Mouse (Mus musculus) urinary bladder, postnatal 4 days (tissue): ENCODE measurements at regions not wholly inside any gene's neighbourhood (a gene's known extent, or its start where the extent isn't known, plus 50 kb on each side); places are given as distances from the start of the nearest gene placed in this dataset.

Experiments used
- DNase-seq, 2 experiments: peaks; one replicate each; pipeline ENCODE4 v3.0.0; 2021 to 2022; ENCODE audit warnings: low spot score in 2 of 2

- DNase-seq: no peak
Observed at GRCm38 (mm10) chr8:44765194-44765593, 170.1 kb upstream of the Fat1 start.

- no peak for DNase-seq
Observed at GRCm38 (mm10) chr8:44765677-44766076, 169.6 kb upstream of the Fat1 start.

- no peak for DNase-seq
Observed at GRCm38 (mm10) chr8:44766111-44766873, 169.0 kb upstream of the Fat1 start.

GRCm38 (mm10) chr8:44767271-44767670 lies 168.0 kb upstream of the Fat1 start:
- DNase-seq: no peak

- no peak for DNase-seq
Observed at GRCm38 (mm10) chr8:44779212-44779611, 156.0 kb upstream of the Fat1 start.

- no peak for DNase-seq
Observed at GRCm38 (mm10) chr8:44782421-44782820, 152.8 kb upstream of the Fat1 start.

GRCm38 (mm10) chr8:44785161-44785560 lies 150.1 kb upstream of the Fat1 start:
- DNase-seq: no peak

GRCm38 (mm10) chr8:44786740-44787139 lies 148.5 kb upstream of the Fat1 start:
- no peak for DNase-seq

- DNase-seq: no peak
Observed at GRCm38 (mm10) chr8:44788290-44788689, 147.0 kb upstream of the Fat1 start.

- DNase-seq: no peak
Observed at GRCm38 (mm10) chr8:44799513-44799912, 135.7 kb upstream of the Fat1 start.

- DNase-seq: no peak
Observed at GRCm38 (mm10) chr8:44800827-44801273, 134.4 kb upstream of the Fat1 start.

GRCm38 (mm10) chr8:44801604-44802206 lies 133.5 kb upstream of the Fat1 start:
- DNase-seq: no peak

- no peak for DNase-seq
Observed at GRCm38 (mm10) chr8:44802331-44802730, 132.9 kb upstream of the Fat1 start.

- no peak for DNase-seq
Observed at GRCm38 (mm10) chr8:44804414-44805178, 130.7 kb upstream of the Fat1 start.

GRCm38 (mm10) chr8:44805179-44805815 lies 129.9 kb upstream of the Fat1 start:
- no peak for DNase-seq

- no peak for DNase-seq
Observed at GRCm38 (mm10) chr8:44812360-44812759, 122.9 kb upstream of the Fat1 start.

- DNase-seq: no peak
Observed at GRCm38 (mm10) chr8:44817532-44818157, 117.6 kb upstream of the Fat1 start.

GRCm38 (mm10) chr8:44819270-44819669 lies 116.0 kb upstream of the Fat1 start:
- DNase-seq: no peak

GRCm38 (mm10) chr8:44819691-44820090 lies 115.6 kb upstream of the Fat1 start:
- DNase-seq: no peak

GRCm38 (mm10) chr8:44825183-44825757 lies 110.0 kb upstream of the Fat1 start:
- DNase-seq: no peak

GRCm38 (mm10) chr8:44826936-44827335 lies 108.3 kb upstream of the Fat1 start:
- DNase-seq: peak; percentile 57 to 72
